Mouse (Mus musculus): ENCODE data around the gene Gm17087. TPM values are rescaled to one million over a fixed set of nuclear protein-coding genes. Genes with fewer than 3 reads are reported as not detected.

The Gm17087 gene
- polyA plus RNA-seq, 1 experiment from 2014 or later = not detected

DNA sequence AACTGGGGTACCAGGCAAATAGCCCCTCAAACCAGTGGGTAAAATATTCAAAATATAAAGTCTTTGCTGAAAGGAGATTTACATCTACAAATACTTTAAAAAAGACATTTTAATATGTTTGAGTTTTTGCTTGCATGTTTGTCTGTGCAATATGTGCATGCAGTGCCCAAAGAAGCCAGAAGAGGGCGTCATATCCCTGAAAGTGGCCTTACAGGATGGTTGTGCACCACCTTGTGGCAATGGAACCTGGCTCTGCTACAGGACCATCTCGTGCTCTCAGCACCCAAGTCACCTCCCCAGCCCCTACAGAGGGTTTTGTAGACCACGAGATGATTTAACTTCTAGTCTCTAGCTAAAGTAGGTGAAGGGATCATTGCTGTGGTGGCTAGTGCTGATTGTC lies 32.9 kb downstream of the Gm17087 start:
- H3K4me3 ChIP-seq = no peak overlapping the region
- no peaks in the 10 kb centered on the region for H3K36me3 ChIP-seq
- 53% methylated on average over 3 of the region's 3 CpGs for WGBS
- H3K9me3 ChIP-seq = no peaks in the 10 kb centered on the region
- no peaks in the 10 kb centered on the region for H3K4me1 ChIP-seq (replicated peaks)
- H3K27me3 ChIP-seq (ENCODE audit: insufficient read depth, poor library complexity, severe bottlenecking) = no peaks in the 10 kb centered on the region
- DNase-seq (ENCODE audit: low spot score) = no peak
- no peak overlapping the region for H3K27ac ChIP-seq

DNA sequence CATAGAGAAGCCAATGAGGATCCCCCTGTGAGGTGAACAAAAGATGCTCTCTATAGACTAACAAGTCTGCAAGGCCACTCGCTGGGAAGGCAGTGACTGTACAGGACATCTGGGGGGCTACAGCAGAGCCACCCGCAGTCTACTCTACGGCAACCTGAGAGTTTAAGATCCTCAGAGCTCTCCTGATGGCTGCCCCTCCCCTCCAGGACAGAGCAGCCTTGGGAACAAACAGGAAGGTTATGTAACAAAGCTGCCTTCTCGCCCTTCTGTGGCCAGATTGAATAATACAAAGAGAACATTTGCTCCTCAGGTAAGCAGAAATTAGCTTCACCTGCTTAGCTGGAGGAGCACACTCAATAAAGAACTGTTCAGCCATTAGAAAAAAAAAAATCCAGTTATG lies 34.1 kb downstream of the Gm17087 start:
- Histone ChIP-seq H3K4me3 (no peak overlapping the region), H3K27me3 (ENCODE audit: insufficient read depth, poor library complexity, severe bottlenecking) (peaks cover 11% of the 10 kb centered on the region), H3K4me1 (replicated peaks) (no peaks in the 10 kb centered on the region), H3K9me3 (no peaks in the 10 kb centered on the region), H3K27ac (no peak overlapping the region), H3K36me3 (no peaks in the 10 kb centered on the region)
- 63% methylated on average over 4 of the region's 4 CpGs for WGBS
- DNase-seq (ENCODE audit: low spot score) = no peak

DNA sequence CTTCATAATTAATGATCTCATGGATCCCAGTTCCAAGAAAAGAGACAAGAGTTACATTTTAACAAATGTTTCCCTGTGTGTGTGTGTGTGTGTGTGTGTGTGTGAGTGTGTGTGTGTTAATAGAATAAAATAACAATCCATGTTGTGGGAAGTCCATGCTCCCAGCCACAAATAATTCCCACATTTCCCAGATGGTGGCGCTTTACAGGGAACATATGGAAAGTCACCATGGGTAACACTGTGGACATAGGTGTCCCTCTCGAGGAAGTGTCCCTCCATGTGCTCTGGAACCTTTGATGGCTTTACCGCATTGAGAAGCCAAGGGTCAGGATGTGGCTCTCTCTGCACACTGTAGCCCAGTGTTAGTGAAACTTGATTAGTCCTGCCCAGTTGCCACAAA lies 38.1 kb downstream of the Gm17087 start:
- H3K27me3 ChIP-seq (ENCODE audit: insufficient read depth, poor library complexity, severe bottlenecking) = peaks cover 51% of the 10 kb centered on the region
- no peak overlapping the region for H3K4me3 ChIP-seq
- H3K4me1 ChIP-seq (replicated peaks) = peaks cover 33% of the 10 kb centered on the region
- DNase-seq (ENCODE audit: low spot score) = no peak
- H3K27ac ChIP-seq = no peak overlapping the region
- 75% methylated on average over 3 of the region's 3 CpGs for WGBS
- H3K9me3 ChIP-seq = no peaks in the 10 kb centered on the region
- H3K36me3 ChIP-seq = no peaks in the 10 kb centered on the region

DNA sequence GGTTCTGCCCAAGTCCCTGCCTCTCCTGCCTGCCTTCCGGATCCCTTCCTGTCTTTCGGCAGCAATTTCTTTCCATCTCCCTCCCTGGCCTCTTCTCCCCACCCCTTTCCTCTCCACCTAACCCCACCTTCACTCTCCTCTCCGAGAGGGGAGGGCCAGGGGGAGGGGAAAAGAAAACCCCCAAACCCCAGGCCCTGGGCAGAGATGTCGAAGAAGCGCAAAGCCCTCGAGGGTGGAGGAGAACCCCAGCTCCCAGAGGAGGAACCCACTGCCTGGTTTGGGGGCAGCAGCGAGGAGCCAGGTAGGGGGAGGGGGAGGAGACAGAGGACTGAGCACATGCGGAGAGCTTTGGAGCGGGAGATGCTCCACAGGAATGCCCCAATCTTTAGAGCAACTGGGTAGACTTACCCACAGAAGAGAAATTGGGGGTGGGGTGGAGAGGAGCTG lies 39.9 kb downstream of the Gm17087 start:
- Histone ChIP-seq H3K27me3 (ENCODE audit: insufficient read depth, poor library complexity, severe bottlenecking) (peaks cover 68% of the 10 kb centered on the region), H3K4me3 (no peak overlapping the region), H3K9me3 (no peaks in the 10 kb centered on the region), H3K36me3 (no peaks in the 10 kb centered on the region), H3K4me1 (replicated peaks) (peaks cover 37% of the 10 kb centered on the region), H3K27ac (no peak overlapping the region)
- 16% methylated on average over 9 of the region's 9 CpGs for WGBS
- DNase-seq (ENCODE audit: low spot score) = no peak

DNA sequence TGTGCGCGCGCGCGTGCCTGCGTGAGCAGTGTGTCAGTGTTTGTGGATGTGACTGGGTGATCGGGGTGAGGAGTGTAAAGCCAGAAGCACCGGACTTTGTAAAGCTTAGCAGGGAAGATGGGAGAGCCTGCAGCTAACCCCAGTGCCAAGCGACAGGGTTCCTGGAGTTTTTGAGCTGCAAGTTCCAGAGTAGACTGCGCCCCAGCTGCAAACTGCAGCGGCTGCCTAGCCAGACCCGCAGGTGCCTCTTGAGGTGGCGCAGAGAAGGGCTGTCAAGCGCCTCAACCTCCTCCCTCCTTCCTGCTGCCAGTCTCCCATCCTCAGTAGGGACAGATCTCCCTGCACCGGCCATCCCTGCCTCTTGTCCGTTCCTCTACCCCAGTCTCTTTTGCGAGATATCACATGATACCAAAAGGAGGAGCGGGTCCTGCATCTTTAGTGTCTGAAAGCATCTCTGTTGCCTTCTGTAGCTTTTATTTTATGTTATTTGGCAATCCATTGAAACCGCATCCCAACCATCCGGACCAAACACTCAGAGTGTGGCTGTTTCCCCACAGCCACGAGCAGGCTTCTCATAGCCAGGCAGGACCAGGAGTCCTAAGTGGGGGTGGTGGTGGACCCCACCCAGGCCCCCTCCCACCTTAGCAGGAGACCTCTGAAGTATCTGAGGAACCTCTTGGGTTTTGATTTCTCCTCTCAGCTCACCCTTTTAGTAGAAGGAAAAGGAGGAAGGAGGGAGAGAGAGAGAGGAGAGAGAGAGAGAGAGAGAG lies 40.6 kb downstream of the Gm17087 start:
- 4% methylated on average over 21 of the region's 21 CpGs for WGBS

DNA sequence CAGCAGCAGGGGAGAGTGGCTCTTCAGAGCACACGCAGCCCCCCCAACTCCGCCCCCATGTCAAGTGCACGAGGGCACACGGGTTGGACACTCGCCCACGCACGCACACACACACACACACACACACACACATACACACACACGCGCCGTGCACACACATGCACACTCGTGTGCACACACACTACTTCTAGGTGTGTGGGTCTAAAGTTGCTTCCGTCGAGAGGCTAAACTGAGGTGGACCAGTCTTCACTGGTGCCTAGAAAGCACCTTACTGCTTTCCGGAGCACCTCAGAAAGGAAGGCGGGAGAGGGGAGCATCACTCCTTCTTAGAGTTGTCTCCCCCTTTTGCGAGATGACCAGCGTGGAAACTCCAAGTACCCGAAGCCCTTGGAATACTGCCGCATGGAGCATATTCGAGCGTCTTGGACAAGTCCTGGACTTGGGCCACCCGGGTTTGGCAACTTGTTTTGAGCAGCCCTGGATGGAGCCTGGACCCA lies 41.5 kb downstream of the Gm17087 start, which contains the start of gene Pde10a:
TSS of gene Pde10a (plus strand) at position 148 of the 497 bp plus-strand sequence.
- H3K4me3 ChIP-seq = peak within 1 kb of the TSS; percentile 61
- peaks cover 37% of the 10 kb centered on the region for H3K4me1 ChIP-seq (replicated peaks)
- WGBS = 2% methylated on average over 22 of the region's 22 CpGs
- H3K9me3 ChIP-seq = no peaks in the 10 kb centered on the region
- H3K27me3 ChIP-seq (ENCODE audit: insufficient read depth, poor library complexity, severe bottlenecking) = peaks cover 70% of the 10 kb centered on the region
- peak; percentile 49 for DNase-seq (ENCODE audit: low spot score)
- H3K36me3 ChIP-seq = no peaks in the 10 kb centered on the region
- peak within 1 kb of the TSS; percentile 86 for H3K27ac ChIP-seq

More for the DNA sequence above, 40.6 kb downstream of the Gm17087 start:
- H3K9me3 ChIP-seq = no peaks in the 10 kb centered on the region
- peaks cover 68% of the 10 kb centered on the region for H3K27me3 ChIP-seq (ENCODE audit: insufficient read depth, poor library complexity, severe bottlenecking)
- H3K27ac ChIP-seq = no peak overlapping the region
- peaks cover 37% of the 10 kb centered on the region for H3K4me1 ChIP-seq (replicated peaks)
- H3K36me3 ChIP-seq = no peaks in the 10 kb centered on the region
- peak overlapping the region; percentile 61 for H3K4me3 ChIP-seq
- DNase-seq (ENCODE audit: low spot score) = peak; percentile 35

DNA sequence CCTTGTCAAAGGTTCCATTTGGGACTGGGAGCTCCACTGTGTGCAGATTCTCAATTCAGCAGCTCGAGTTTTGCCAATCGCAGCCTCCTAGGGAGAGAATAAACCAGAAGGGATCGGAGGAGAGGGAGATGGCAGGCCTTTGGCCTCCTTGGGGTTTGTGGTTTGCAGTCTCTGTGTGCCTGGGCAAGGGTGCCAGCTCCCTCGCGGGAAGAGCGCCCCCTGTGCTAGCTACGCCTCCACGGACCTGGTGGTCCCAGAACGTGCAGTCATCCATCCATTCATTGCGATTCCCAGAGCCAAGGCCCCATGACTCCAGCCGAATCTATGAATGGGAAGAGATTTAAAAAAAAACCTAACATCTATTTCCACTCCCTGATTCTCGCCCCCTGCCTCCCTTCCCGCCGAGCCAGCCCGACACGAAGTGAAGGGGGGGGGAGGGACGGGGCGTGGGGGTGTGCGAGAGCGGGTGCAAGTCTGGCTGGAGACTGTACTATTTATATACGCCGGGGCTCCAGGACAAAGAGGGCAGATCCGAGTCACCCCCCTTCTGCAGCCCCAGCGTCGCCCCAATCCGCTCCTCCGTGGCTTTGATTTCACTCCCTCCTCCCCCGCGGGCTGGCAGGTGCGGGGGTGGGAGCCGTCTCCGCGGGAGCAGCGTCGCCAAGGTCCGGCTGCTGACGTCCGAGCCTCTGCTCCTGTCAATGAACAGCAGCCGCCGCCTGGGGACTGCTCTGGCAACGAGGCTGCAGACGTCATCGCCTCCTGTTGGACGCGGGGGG lies 42.2 kb downstream of the Gm17087 start:
- Histone ChIP-seq H3K27me3 (ENCODE audit: insufficient read depth, poor library complexity, severe bottlenecking) (peaks cover 70% of the 10 kb centered on the region), H3K36me3 (no peaks in the 10 kb centered on the region), H3K4me3 (peak overlapping the region; percentile 61), H3K4me1 (replicated peaks) (peaks cover 37% of the 10 kb centered on the region), H3K9me3 (no peaks in the 10 kb centered on the region), H3K27ac (peak overlapping the region; percentile 86)
- WGBS = under 1% methylated on average over 40 of the region's 45 CpGs
- peak; percentile 80 for DNase-seq (ENCODE audit: low spot score)

DNA sequence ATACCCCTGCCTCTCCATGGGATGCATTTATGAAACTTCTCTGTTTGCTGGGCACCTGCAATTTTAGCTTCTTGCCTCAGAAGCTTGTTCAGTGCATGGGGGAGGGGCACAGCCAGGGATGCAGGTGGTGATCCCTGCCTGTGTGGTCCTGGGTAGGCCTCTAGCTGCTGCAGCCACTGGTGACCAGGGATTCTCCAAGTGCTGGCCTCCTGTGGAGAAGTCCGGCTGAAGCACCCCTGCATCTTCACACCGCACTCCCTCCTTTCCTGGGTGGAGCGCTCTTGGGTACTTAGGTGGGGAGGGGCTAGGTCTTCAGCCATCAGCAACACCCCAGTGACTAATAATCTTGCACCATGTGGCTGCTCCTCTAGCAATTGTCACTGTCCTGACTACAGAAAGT lies 42.8 kb downstream of the Gm17087 start:
- Histone ChIP-seq H3K9me3 (no peaks in the 10 kb centered on the region), H3K4me1 (replicated peaks) (peaks cover 37% of the 10 kb centered on the region), H3K4me3 (peak overlapping the region; percentile 61), H3K36me3 (no peaks in the 10 kb centered on the region), H3K27me3 (ENCODE audit: insufficient read depth, poor library complexity, severe bottlenecking) (peaks cover 70% of the 10 kb centered on the region), H3K27ac (peak overlapping the region; percentile 86; the same call in 1 of the 2 replicates)
- 26% methylated on average over 3 of the region's 3 CpGs for WGBS
- DNase-seq (ENCODE audit: low spot score) = no peak

DNA sequence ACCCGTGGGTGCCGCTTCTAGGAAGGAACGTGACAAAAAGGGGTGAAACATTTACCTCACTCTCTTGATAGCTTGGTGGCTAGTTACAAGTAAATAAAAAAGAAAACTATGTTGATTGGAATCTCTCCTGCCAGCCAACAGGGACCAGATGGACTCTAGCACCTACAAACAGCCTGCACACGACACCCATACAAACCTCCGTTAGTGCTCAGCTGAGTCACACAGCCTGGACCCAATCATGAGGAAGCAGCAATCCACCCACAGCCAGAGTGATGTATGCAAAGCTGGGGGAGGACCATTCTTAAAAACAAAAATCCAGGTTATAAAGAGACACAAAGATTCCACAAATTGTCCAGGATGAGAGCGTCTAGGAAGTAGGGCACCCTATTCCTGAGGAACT lies 50.7 kb downstream of the Gm17087 start:
- WGBS = 85% methylated on average over 6 of the region's 6 CpGs
- no peak overlapping the region for H3K4me3 ChIP-seq
- no peaks in the 10 kb centered on the region for H3K36me3 ChIP-seq
- H3K4me1 ChIP-seq (replicated peaks) = 0 out of 2 replicates have a peak, but pooled peaks cover 6% of the 10 kb centered on the region
- no peak overlapping the region for H3K27ac ChIP-seq
- no peaks in the 10 kb centered on the region for H3K9me3 ChIP-seq
- no peak for DNase-seq (ENCODE audit: low spot score)
- H3K27me3 ChIP-seq (ENCODE audit: insufficient read depth, poor library complexity, severe bottlenecking) = peaks cover 5% of the 10 kb centered on the region; the same call in 1 of the 2 replicates

Other genes starting within 250 kb of the Gm17087 start
- gene Prr18, start 229.5 kb downstream of the Gm17087 start, polyA plus RNA-seq (2016; fragmentation: Nextera tagmentation; extraction: Ambion mirVana) = 0.44 and 0.89 TPM in 2 replicates
- gene T2, start 211.0 kb downstream of the Gm17087 start, polyA plus RNA-seq (2016; fragmentation: Nextera tagmentation; extraction: Ambion mirVana) = 0.42 and 0.82 TPM in 2 replicates
- 0.54 and 1.2 TPM in 2 replicates for gene T, start 132.5 kb downstream of the Gm17087 start, polyA plus RNA-seq (2016; fragmentation: Nextera tagmentation; extraction: Ambion mirVana)
- 4.4 and 7.2 TPM in 2 replicates for gene Pde10a, start 41.6 kb downstream of the Gm17087 start, polyA plus RNA-seq (2016; fragmentation: Nextera tagmentation; extraction: Ambion mirVana)

Data from hindbrain, embryonic 10.5 days (tissue).